Mouse (Mus musculus) kidney, postnatal 0 days (tissue): ENCODE results near the gene Ankfn1. TPM values are rescaled to one million over a fixed set of nuclear protein-coding genes. Genes with fewer than 3 reads are reported as not detected.

Experiments used
- ATAC-seq: fragments of 200-750 bp; cut with Nextera tagmentation; replicated peaks from 2 replicates; pipeline ENCODE4 v1.8.0; 2017; ENCODE audit warnings: low read depth, moderate number of reproducible peaks, moderate TSS enrichment, moderate library complexity; ENCODE audit not compliant: low FRiP score
- DNase-seq: peaks from one replicate; pipeline ENCODE4 v3.0.0-alpha.2; 2016; ENCODE audit warnings: low spot score
- H3K27ac ChIP-seq: fragments of 300-500 bp; sonication (generic); 2 replicates; pipeline ENCODE4 v1.5.1; 2014; ENCODE audit warnings: mild to moderate bottlenecking
- H3K27me3 ChIP-seq: fragments of 300-500 bp; sonication (generic); 2 replicates; pipeline ENCODE4 v1.6.1; 2014; ENCODE audit warnings: low read length, mixed read lengths; ENCODE audit not compliant: insufficient read depth
- H3K36me3 ChIP-seq: fragments of 300-500 bp; sonication (generic); 2 replicates; pipeline ENCODE4 v1.6.1; 2014; ENCODE audit warnings: low read length, mixed read lengths; ENCODE audit not compliant: insufficient read depth
- H3K4me1 ChIP-seq: fragments of 300-500 bp; sonication (generic); replicated peaks from 2 replicates; pipeline ENCODE4 v1.6.1; 2014; ENCODE audit warnings: antibody characterized with exemption, low read length, mixed read lengths; ENCODE audit not compliant: insufficient read depth
- H3K4me2 ChIP-seq: fragments of 300-500 bp; sonication (generic); 2 replicates; pipeline ENCODE4 v1.6.1; 2014; ENCODE audit warnings: mild to moderate bottlenecking, low read length, moderate library complexity, mixed read lengths
- H3K4me3 ChIP-seq: fragments of 300-500 bp; sonication (generic); replicated peaks from 2 replicates; pipeline ENCODE4 v1.5.1; 2014; ENCODE audit warnings: low read depth, low read length
- H3K9ac ChIP-seq: fragments of 300-500 bp; sonication (generic); 2 replicates; pipeline ENCODE4 v1.6.1; 2014; ENCODE audit warnings: low read depth, low read length
- H3K9me3 ChIP-seq: fragments of 300-500 bp; sonication (generic); replicated peaks from 2 replicates; pipeline ENCODE4 v1.6.1; 2016; ENCODE audit warnings: low read length, inconsistent platforms, mixed read lengths
- CTCF ChIP-seq: IDR thresholded peaks from 2 replicates; pipeline ENCODE4 v1.5.1; 2016; ENCODE audit warnings: antibody characterized with exemption, low read depth, mild to moderate bottlenecking, moderate library complexity
- WGBS: fragments of 180-500 bp; shearing (Covaris S2); extraction: QIAGEN DNeasy Blood & Tissue Kit; methylation state at CpG from one replicate; pipeline ENCODE4 v1.1.7; 2014; 5-methylcytosine and 5-hydroxymethylcytosine counted together
- polyA plus RNA-seq: library from polyadenylated mRNA; unstranded; fragments of >200 nt; fragmentation: Nextera tagmentation; extraction: Ambion mirVana; gene quantifications from 2 replicates; pipeline ENCODE4 v1.2.1, GENCODE M21; 2015

Gene Ankfn1
- polyA plus RNA-seq, 1 experiment from 2014 or later = 0.25 TPM

DNA sequence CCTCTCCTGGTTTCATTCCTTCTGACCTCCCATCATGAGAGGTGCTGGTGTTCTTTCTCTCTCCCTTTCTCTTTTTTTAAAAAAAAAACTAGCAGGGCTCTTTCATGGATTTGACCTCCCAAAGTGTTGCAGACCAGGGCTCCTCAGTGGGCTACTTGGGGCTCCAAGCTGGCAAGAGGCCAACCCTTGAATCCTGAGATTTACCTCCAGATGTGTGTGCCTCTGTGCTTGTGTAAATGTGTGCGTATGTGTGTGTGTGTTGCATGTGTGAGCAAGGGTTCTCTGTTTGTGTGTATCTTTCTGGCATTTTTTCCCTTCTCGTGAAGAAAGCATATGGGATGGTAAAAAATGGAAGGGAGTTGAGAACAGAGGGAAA is 394.8 kb downstream of the Ankfn1 start:
- H3K9ac ChIP-seq = no peak overlapping the region
- no peak overlapping the region for H3K4me2 ChIP-seq
- no peaks in the 10 kb centered on the region for H3K4me1 ChIP-seq
- no peak overlapping the region for H3K4me3 ChIP-seq
- TF ChIP-seq CTCF = no peak
- H3K27me3 ChIP-seq = no peaks in the 10 kb centered on the region
- H3K9me3 ChIP-seq = no peaks in the 10 kb centered on the region
- no peaks in the 10 kb centered on the region for H3K36me3 ChIP-seq
- DNase-seq (no peak), ATAC-seq (no peak)
- no peak overlapping the region for H3K27ac ChIP-seq
- 63% methylated on average over 2 of the region's 2 CpGs for WGBS

DNA sequence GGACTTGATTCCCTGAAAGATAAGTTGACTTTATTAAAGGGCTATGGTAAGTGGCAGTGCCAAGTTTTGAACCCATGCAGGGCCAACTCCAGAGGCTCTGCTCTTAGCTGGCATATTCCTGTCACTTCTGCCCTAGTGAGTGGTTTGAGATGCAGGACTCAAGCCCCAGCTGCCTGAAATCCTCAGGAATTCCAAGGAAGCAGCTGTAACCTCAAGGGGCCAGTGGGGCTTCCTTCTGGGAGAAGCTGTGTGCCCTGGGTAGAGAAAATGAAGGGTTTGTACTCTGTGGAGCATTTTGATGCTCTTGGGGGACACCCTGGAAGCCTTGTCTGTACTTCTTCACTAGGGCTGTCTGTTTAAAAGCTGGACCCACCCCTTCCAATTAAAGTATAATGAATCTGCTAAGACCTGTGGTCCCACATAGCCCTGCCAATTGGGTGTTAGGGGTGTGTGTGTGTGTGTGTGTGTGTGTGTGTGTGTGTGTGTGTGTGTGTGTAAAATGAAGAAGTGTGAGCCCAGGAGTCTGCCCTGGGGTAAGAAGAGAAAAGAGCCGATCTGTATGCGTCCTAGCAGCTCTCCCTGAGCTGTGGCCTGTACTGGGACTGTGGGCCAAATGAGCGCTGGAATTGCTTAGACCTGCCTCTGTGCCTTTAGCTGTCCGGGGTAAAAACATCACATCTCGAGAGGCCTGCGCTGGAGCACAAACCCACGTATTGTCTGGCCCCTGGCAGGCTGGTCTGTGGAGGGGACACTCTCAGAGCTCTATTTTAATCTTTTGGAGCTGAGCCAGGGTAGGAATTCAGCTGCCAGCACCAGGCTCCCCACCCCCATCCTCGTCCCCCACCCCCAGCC is 395.4 kb downstream of the Ankfn1 start:
- TF ChIP-seq CTCF = no peak
- H3K4me3 ChIP-seq = no peak overlapping the region
- no peak overlapping the region for H3K9ac ChIP-seq
- no peak for ATAC-seq
- H3K4me1 ChIP-seq = no peaks in the 10 kb centered on the region
- no peak for DNase-seq
- H3K4me2 ChIP-seq = no peak overlapping the region
- H3K9me3 ChIP-seq = no peaks in the 10 kb centered on the region
- H3K36me3 ChIP-seq = no peaks in the 10 kb centered on the region
- no peak overlapping the region for H3K27ac ChIP-seq
- 49% methylated on average over 8 of the region's 8 CpGs for WGBS
- H3K27me3 ChIP-seq = no peaks in the 10 kb centered on the region

DNA sequence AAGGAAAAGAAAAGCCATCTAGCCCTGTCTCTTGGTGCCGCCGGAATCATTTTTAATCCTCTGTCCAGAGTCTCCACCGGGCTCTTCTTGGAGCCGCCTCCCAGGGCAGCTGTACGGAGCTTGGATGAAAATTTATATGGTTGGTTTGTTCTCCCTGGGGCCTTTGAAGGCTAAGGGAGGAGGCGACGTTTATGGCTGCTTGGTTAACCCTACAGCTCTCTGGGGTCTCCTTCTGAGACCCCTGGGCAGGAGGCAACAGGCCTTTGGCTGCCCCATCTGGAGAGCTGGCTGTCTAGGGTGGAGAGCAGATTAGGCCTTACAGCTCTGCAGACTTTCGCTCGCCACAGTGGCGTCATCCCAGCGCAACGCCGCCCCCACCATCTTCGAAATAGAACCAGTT is 406.5 kb downstream of the Ankfn1 start:
- Histone ChIP-seq H3K4me2 (no peak overlapping the region), H3K27me3 (no peaks in the 10 kb centered on the region), H3K4me1 (0 out of 2 replicates have a peak, but pooled peaks cover 3% of the 10 kb centered on the region), H3K27ac (no peak overlapping the region), H3K9ac (no peak overlapping the region), H3K4me3 (no peak overlapping the region), H3K36me3 (no peaks in the 10 kb centered on the region), H3K9me3 (no peaks in the 10 kb centered on the region)
- no peak for ATAC-seq
- TF ChIP-seq CTCF = no peak
- DNase-seq = no peak
- 39% methylated on average over 14 of the region's 14 CpGs for WGBS

DNA sequence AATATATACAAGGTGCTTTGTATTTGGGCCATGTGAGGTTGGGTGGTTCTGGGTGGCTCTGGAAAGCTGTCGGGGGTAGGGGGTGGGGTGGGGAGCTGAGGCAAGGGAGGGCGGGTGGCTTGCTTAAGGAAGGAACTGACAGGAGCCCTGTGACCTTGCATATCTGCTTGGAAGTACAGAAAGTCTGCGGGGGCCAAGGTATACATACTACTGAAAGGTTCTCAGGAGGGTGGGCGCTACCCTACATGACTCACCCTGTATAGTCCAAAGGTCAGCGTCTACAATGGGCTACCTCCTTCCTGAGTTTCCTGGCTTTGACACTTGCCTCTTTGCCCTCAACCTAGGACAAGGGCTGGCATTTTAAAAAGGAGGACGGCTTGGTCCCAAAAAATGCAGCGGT is 407.1 kb downstream of the Ankfn1 start:
- DNase-seq (no peak), ATAC-seq (no peak)
- Histone ChIP-seq H3K4me2 (no peak overlapping the region), H3K4me3 (no peak overlapping the region), H3K36me3 (no peaks in the 10 kb centered on the region), H3K27ac (no peak overlapping the region), H3K9ac (no peak overlapping the region), H3K9me3 (no peaks in the 10 kb centered on the region), H3K4me1 (0 out of 2 replicates have a peak, but pooled peaks cover 3% of the 10 kb centered on the region), H3K27me3 (no peaks in the 10 kb centered on the region)
- no peak for TF ChIP-seq CTCF
- WGBS = 73% methylated on average over 7 of the region's 7 CpGs

DNA sequence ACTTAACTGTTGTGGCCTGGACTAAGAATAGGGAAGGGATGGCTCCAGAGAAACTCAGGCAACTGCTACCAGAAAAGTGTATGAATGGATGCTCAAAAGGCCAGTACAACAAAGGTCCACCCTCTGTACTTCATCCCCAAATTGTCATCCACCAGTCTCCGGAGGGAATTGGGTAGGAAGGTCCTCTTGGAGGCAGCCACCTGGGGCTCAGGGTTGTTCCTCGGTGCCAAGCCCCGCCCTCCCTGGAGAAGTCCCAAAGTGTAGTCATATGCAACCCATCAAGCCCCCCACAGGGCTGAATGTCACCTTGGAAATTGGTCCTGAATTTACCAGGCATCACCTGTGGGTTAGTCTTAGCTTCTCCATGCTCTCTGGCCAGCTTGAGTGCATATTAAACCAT is 413.5 kb downstream of the Ankfn1 start:
- TF ChIP-seq CTCF = no peak
- Histone ChIP-seq H3K4me3 (no peak overlapping the region), H3K4me2 (no peak overlapping the region), H3K27me3 (no peaks in the 10 kb centered on the region), H3K4me1 (no peaks in the 10 kb centered on the region), H3K36me3 (no peaks in the 10 kb centered on the region), H3K27ac (no peak overlapping the region), H3K9ac (no peak overlapping the region), H3K9me3 (no peaks in the 10 kb centered on the region)
- ATAC-seq = no peak
- no peak for DNase-seq
- WGBS = 89% methylated on average over 3 of the region's 3 CpGs

DNA sequence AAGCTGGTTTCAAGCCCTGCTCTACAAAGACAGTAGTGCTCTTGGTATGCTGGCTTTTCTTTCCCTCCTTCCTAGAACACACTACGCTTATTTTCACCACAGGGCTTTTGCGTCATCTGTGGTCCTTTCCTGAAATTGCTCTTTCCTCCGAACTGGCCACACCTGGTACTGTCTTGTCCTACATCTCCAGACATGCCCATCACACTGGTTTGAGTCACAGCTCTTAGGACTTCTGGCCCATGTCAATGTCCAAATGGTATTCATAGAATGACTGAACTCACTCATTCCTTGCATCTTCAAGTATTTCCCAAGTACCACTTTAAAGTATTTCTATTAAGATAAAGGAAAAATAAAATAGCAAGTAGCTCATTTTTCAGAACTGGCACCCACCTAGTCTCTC is 416.6 kb downstream of the Ankfn1 start:
- H3K36me3 ChIP-seq = no peaks in the 10 kb centered on the region
- no peaks in the 10 kb centered on the region for H3K9me3 ChIP-seq
- no peak overlapping the region for H3K9ac ChIP-seq
- no peaks in the 10 kb centered on the region for H3K4me1 ChIP-seq
- H3K27me3 ChIP-seq = no peaks in the 10 kb centered on the region
- H3K4me3 ChIP-seq = no peak overlapping the region
- no peak for TF ChIP-seq CTCF
- no peak overlapping the region for H3K27ac ChIP-seq
- DNase-seq = no peak
- WGBS = 97% methylated on average over 3 of the region's 3 CpGs
- no peak for ATAC-seq
- H3K4me2 ChIP-seq = no peak overlapping the region
